Mouse (Mus musculus) forebrain, embryonic 11.5 days (tissue): ENCODE data around the gene 4930503B20Rik. TPM values are rescaled to one million over a fixed set of nuclear protein-coding genes. Genes with fewer than 3 reads are reported as not detected.

Source experiments
- ATAC-seq: fragments of 200-750 bp; cut with Nextera tagmentation; replicated peaks from 2 replicates; pipeline ENCODE4 v1.8.0; 2017; ENCODE audit warnings: moderate TSS enrichment; ENCODE audit not compliant: low FRiP score
- DNase-seq: peaks from one replicate; pipeline ENCODE4 v3.0.0-alpha.2; 2017; ENCODE audit warnings: low spot score
- H3K27ac ChIP-seq: fragments of 300-500 bp; sonication (generic); 2 replicates; pipeline ENCODE4 v1.5.1; 2014; ENCODE audit warnings: low read depth, low read length
- H3K27me3 ChIP-seq: fragments of 300-500 bp; sonication (generic); 2 replicates; pipeline ENCODE4 v1.6.1; 2014; ENCODE audit warnings: mild to moderate bottlenecking, low read length, mixed read lengths; ENCODE audit not compliant: control insufficient read depth, insufficient read depth
- H3K36me3 ChIP-seq: fragments of 300-500 bp; sonication (generic); 2 replicates; pipeline ENCODE4 v1.6.1; 2014; ENCODE audit warnings: mild to moderate bottlenecking, low read length, moderate library complexity, mixed read lengths; ENCODE audit not compliant: control insufficient read depth, insufficient read depth
- H3K4me1 ChIP-seq: fragments of 300-500 bp; sonication (generic); replicated peaks from 2 replicates; pipeline ENCODE4 v1.6.1; 2014; ENCODE audit warnings: low read length, mixed read lengths; ENCODE audit not compliant: control insufficient read depth, insufficient read depth
- H3K4me2 ChIP-seq: fragments of 300-500 bp; sonication (generic); 2 replicates; pipeline ENCODE4 v1.6.1; 2014; ENCODE audit warnings: low read depth, mild to moderate bottlenecking, low read length, moderate library complexity, mixed read lengths; ENCODE audit not compliant: severe bottlenecking
- H3K4me3 ChIP-seq: fragments of 300-500 bp; sonication (generic); 2 replicates; pipeline ENCODE4 v1.5.1; 2014; ENCODE audit warnings: low read depth, low read length
- H3K9ac ChIP-seq: fragments of 300-500 bp; sonication (generic); 2 replicates; pipeline ENCODE4 v1.6.1; 2014; ENCODE audit warnings: low read length
- H3K9me3 ChIP-seq: fragments of 300-500 bp; sonication (generic); 2 replicates; pipeline ENCODE4 v1.6.1; 2016; ENCODE audit warnings: low read length, mixed read lengths; ENCODE audit not compliant: control insufficient read depth
- WGBS: fragments of 180-500 bp; shearing (Covaris S2); extraction: QIAGEN DNeasy Blood & Tissue Kit; methylation state at CpG from one replicate; pipeline ENCODE4 v1.1.7; 2014; 5-methylcytosine and 5-hydroxymethylcytosine counted together
- polyA plus RNA-seq: library from polyadenylated mRNA; unstranded; fragments of >200 nt; fragmentation: Nextera tagmentation; extraction: Ambion mirVana; gene quantifications from 2 replicates; pipeline ENCODE4 v1.2.1, GENCODE M21; 2014

4930503B20Rik gene
- polyA plus RNA-seq, 1 experiment from 2014 or later, result not detected

- ATAC-seq, result no peak
These were observed 18.6 kb downstream of the 4930503B20Rik start for GRCm38 (mm10) chr3:146632506-146632905.

DNA sequence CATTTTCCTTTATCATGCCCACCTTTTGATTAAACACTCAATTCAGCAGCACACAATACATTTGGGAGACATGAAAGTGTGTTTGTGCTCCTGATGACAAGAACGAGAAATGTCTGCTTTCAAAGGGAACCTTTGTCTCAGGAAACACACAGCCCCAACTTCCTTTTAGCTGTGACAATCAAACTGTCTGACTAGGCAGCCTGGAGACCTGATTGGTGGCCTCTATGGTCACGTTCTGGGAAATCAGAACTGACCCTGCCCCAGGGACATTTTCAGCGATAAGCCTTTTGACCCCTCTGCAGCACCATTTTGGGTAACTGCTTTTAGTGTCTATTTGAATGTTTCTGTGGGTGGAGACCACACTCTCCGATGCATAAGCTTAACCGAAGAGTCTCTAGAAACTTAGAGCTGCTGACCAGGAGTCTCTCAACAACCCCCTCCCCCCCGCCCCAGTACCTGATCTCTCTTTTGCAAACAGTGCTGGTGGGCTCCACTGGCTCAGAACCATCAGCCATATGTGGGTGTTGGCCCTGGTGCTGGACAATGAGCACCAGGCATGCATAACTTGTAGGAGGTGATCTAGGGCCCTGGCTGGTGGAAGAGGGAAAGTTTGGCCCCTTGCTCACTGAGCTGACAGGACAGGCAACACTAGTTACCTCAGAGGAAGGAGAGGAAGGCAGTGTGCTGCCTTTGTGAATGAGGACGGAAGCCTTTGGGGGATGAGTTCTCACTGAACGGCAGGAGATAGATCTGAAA, 22.7 kb downstream of the 4930503B20Rik start:
- WGBS, result 72% methylated on average over 8 of the region's 8 CpGs
- no peaks in the 10 kb centered on the region for H3K4me1 ChIP-seq
- no peaks in the 10 kb centered on the region for H3K27me3 ChIP-seq
- ATAC-seq, result no peak
- H3K4me2 ChIP-seq, result no peak overlapping the region
- H3K4me3 ChIP-seq, result no peak overlapping the region
- no peak overlapping the region for H3K9ac ChIP-seq
- H3K9me3 ChIP-seq, result no peaks in the 10 kb centered on the region
- no peak for DNase-seq
- H3K27ac ChIP-seq, result no peak overlapping the region
- no peaks in the 10 kb centered on the region for H3K36me3 ChIP-seq

More at GRCm38 (mm10) chr3:146632506-146632905, 18.6 kb downstream of the 4930503B20Rik start:
- Histone ChIP-seq H3K27me3 (no peaks in the 10 kb centered on the region), H3K4me3 (no peak overlapping the region), H3K27ac (no peak overlapping the region), H3K9me3 (no peaks in the 10 kb centered on the region), H3K4me1 (no peaks in the 10 kb centered on the region), H3K9ac (no peak overlapping the region), H3K4me2 (no peak overlapping the region), H3K36me3 (no peaks in the 10 kb centered on the region)
- DNase-seq, result no peak
- WGBS, result 87% methylated on average over 5 of the region's 5 CpGs

- H3K9me3 ChIP-seq, result no peaks in the 10 kb centered on the region
- H3K36me3 ChIP-seq, result no peaks in the 10 kb centered on the region
- no peaks in the 10 kb centered on the region for H3K4me1 ChIP-seq
- DNase-seq, result no peak
- no peaks in the 10 kb centered on the region for H3K27me3 ChIP-seq
- H3K27ac ChIP-seq, result no peak overlapping the region
- WGBS, result 94% methylated on average over 4 of the region's 4 CpGs
- no peak for ATAC-seq
- H3K4me2 ChIP-seq, result no peak overlapping the region
- H3K9ac ChIP-seq, result no peak overlapping the region
- H3K4me3 ChIP-seq, result no peak overlapping the region
These were observed 25.4 kb downstream of the 4930503B20Rik start for GRCm38 (mm10) chr3:146625766-146626165.

DNA sequence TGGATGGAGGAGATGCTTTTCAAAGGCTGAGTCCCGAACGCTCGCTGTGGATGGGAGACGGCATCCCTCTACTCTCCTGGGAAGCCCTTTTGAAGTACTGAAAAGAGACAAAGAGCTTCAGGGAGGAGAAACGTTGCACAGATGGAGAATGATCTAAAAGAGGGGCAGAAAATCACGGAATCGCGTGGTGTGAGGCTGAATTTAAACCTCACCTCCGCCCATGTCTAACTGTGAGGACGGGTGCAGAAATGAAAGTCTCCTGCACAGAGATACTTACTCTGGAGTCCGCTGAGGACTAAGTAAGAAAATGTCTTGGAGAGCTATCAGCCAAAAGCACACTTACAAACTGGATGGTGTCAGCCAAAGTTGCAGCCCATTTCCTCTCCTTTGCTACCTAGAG, 29.2 kb downstream of the 4930503B20Rik start:
- Histone ChIP-seq H3K36me3 (no peaks in the 10 kb centered on the region), H3K27me3 (no peaks in the 10 kb centered on the region), H3K9ac (no peak overlapping the region), H3K9me3 (no peaks in the 10 kb centered on the region), H3K27ac (no peak overlapping the region), H3K4me3 (no peak overlapping the region), H3K4me1 (no peaks in the 10 kb centered on the region), H3K4me2 (no peak overlapping the region)
- no peak for ATAC-seq
- WGBS, result 88% methylated on average over 11 of the region's 11 CpGs
- DNase-seq, result no peak

GRCm38 (mm10) chr3:146620555-146621249, 30.4 kb downstream of the 4930503B20Rik start:
- no peaks in the 10 kb centered on the region for H3K9me3 ChIP-seq
- WGBS, result 90% methylated on average over 14 of the region's 14 CpGs
- no peak for DNase-seq

GRCm38 (mm10) chr3:146620101-146620500, 31.0 kb downstream of the 4930503B20Rik start:
- Histone ChIP-seq H3K36me3 (no peaks in the 10 kb centered on the region), H3K27ac (no peak overlapping the region), H3K9me3 (no peaks in the 10 kb centered on the region), H3K4me2 (no peak overlapping the region), H3K9ac (no peak overlapping the region), H3K4me3 (no peak overlapping the region), H3K4me1 (no peaks in the 10 kb centered on the region), H3K27me3 (no peaks in the 10 kb centered on the region)
- DNase-seq (no peak), ATAC-seq (no peak)
- 90% methylated on average over 10 of the region's 10 CpGs for WGBS

More at GRCm38 (mm10) chr3:146620555-146621249, 30.4 kb downstream of the 4930503B20Rik start:
- no peak for ATAC-seq
- Histone ChIP-seq H3K27ac (no peak overlapping the region), H3K4me2 (no peak overlapping the region), H3K4me3 (no peak overlapping the region), H3K36me3 (no peaks in the 10 kb centered on the region), H3K4me1 (no peaks in the 10 kb centered on the region), H3K9ac (no peak overlapping the region), H3K27me3 (no peaks in the 10 kb centered on the region)

DNA sequence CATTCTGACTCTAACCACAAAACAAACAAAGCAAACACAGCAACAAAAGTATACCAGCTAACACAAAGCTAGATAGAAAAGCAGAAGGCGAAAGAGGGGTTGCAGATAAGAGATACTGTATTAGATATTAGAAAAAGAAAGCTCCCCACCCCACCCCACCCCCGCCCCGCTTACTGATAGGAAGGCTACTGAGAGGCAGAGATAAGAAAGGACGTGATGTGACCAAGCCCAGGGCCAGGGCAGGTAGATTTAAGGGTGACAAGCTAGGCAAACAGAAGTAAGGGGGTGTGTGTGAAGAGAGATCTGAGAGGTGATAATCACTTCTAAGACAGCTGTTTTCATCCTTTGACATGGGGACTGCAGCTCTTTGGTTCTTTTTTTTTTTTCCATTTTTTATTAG, 32.8 kb downstream of the 4930503B20Rik start:
- WGBS, result 78% methylated on average over 4 of the region's 4 CpGs

DNA sequence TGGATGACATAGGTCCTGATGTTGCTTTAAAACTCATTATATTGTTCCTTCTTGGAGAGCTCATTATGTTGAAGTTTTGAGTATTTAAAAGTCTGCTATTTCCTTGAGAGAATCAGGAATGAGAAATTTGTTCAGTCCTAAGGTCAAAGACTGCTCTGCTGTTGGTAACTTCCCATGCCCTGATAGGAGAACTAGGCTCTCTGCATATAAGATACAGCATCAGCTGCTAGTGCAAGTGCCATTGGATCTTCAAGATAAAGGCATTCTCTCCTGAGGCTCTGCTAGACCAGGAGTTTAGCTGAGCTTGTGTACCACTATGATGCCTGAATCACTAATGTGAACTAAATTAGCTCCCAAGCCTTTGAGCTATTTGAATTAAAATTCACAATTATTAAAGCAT, 33.2 kb downstream of the 4930503B20Rik start:
- DNase-seq, result no peak

More for the DNA sequence above, 32.8 kb downstream of the 4930503B20Rik start:
- H3K9me3 ChIP-seq, result no peaks in the 10 kb centered on the region
- no peaks in the 10 kb centered on the region for H3K4me1 ChIP-seq
- no peaks in the 10 kb centered on the region for H3K27me3 ChIP-seq
- no peaks in the 10 kb centered on the region for H3K36me3 ChIP-seq
- H3K9ac ChIP-seq, result no peak overlapping the region
- H3K27ac ChIP-seq, result no peak overlapping the region
- no peak overlapping the region for H3K4me2 ChIP-seq
- no peak for DNase-seq
- ATAC-seq, result no peak
- no peak overlapping the region for H3K4me3 ChIP-seq

More for the DNA sequence above, 33.2 kb downstream of the 4930503B20Rik start:
- Histone ChIP-seq H3K9ac (no peak overlapping the region), H3K27me3 (no peaks in the 10 kb centered on the region), H3K27ac (no peak overlapping the region), H3K9me3 (no peaks in the 10 kb centered on the region), H3K4me3 (no peak overlapping the region), H3K4me2 (no peak overlapping the region), H3K4me1 (no peaks in the 10 kb centered on the region), H3K36me3 (no peaks in the 10 kb centered on the region)
- no peak for ATAC-seq
